Mouse (Mus musculus): ENCODE results near the gene B3glct. TPM values are rescaled to one million over a fixed set of nuclear protein-coding genes. Genes with fewer than 3 reads are reported as not detected.

B3glct gene
- polyA plus RNA-seq, 1 experiment from 2014 or later, result 22.2 TPM

- no peak overlapping the region for H3K9ac ChIP-seq (replicated peaks; ENCODE audit: low read depth, low read length)
- no peak overlapping the region for H3K4me2 ChIP-seq (ENCODE audit: low read depth, low read length)
- H3K27me3 ChIP-seq (ENCODE audit: control insufficient read depth, insufficient read depth, low read length), result no peaks in the 10 kb centered on the region
- WGBS, result 88% methylated on average over 11 of the region's 11 CpGs
- no peak overlapping the region for H3K27ac ChIP-seq (ENCODE audit: low read depth, low read length)
- H3K9me3 ChIP-seq (ENCODE audit: control insufficient read depth, low read length), result no peaks in the 10 kb centered on the region
- H3K4me3 ChIP-seq (ENCODE audit: low read depth, low read length), result no peak overlapping the region
- no peaks in the 10 kb centered on the region for H3K4me1 ChIP-seq (ENCODE audit: control insufficient read depth, insufficient read depth, low read length)
- no peaks in the 10 kb centered on the region for H3K36me3 ChIP-seq (ENCODE audit: control insufficient read depth, insufficient read depth, low read length)
- no peak for ATAC-seq (ENCODE audit: low read depth)
Measured at GRCm38 (mm10) chr5:149642783-149643509, 35.1 kb upstream of the B3glct start.

- no peaks in the 10 kb centered on the region for H3K9me3 ChIP-seq (ENCODE audit: control insufficient read depth, low read length)
- no peak for ATAC-seq (ENCODE audit: low read depth)
- H3K27me3 ChIP-seq (ENCODE audit: control insufficient read depth, insufficient read depth, low read length), result no peaks in the 10 kb centered on the region
- no peaks in the 10 kb centered on the region for H3K4me1 ChIP-seq (ENCODE audit: control insufficient read depth, insufficient read depth, low read length)
- 67% methylated on average over 8 of the region's 8 CpGs for WGBS
- H3K36me3 ChIP-seq (ENCODE audit: control insufficient read depth, insufficient read depth, low read length), result no peaks in the 10 kb centered on the region
- H3K4me2 ChIP-seq (ENCODE audit: low read depth, low read length), result no peak overlapping the region
- no peak overlapping the region for H3K27ac ChIP-seq (ENCODE audit: low read depth, low read length)
- no peak overlapping the region for H3K9ac ChIP-seq (replicated peaks; ENCODE audit: low read depth, low read length)
- no peak overlapping the region for H3K4me3 ChIP-seq (ENCODE audit: low read depth, low read length)
Measured at GRCm38 (mm10) chr5:149647367-149648115, 30.5 kb upstream of the B3glct start.

- Histone ChIP-seq H3K4me2 (ENCODE audit: low read depth, low read length) (no peak overlapping the region), H3K36me3 (ENCODE audit: control insufficient read depth, insufficient read depth, low read length) (no peaks in the 10 kb centered on the region), H3K27ac (ENCODE audit: low read depth, low read length) (no peak overlapping the region), H3K4me1 (ENCODE audit: control insufficient read depth, insufficient read depth, low read length) (no peaks in the 10 kb centered on the region), H3K4me3 (ENCODE audit: low read depth, low read length) (no peak overlapping the region), H3K27me3 (ENCODE audit: control insufficient read depth, insufficient read depth, low read length) (no peaks in the 10 kb centered on the region), H3K9me3 (ENCODE audit: control insufficient read depth, low read length) (no peaks in the 10 kb centered on the region), H3K9ac (replicated peaks; ENCODE audit: low read depth, low read length) (no peak overlapping the region)
- WGBS, result 60% methylated on average over 4 of the region's 4 CpGs
- ATAC-seq (ENCODE audit: low read depth), result no peak
Measured at GRCm38 (mm10) chr5:149648196-149648595, 29.8 kb upstream of the B3glct start.

GRCm38 (mm10) chr5:149648895-149649406, 29.1 kb upstream of the B3glct start:
- 0 out of 2 replicates have a peak, but pooled peaks have one; percentile 21 for ATAC-seq (ENCODE audit: low read depth)
- Histone ChIP-seq H3K4me1 (ENCODE audit: control insufficient read depth, insufficient read depth, low read length) (no peaks in the 10 kb centered on the region), H3K36me3 (ENCODE audit: control insufficient read depth, insufficient read depth, low read length) (no peaks in the 10 kb centered on the region), H3K9ac (replicated peaks; ENCODE audit: low read depth, low read length) (no peak overlapping the region), H3K27ac (ENCODE audit: low read depth, low read length) (no peak overlapping the region), H3K27me3 (ENCODE audit: control insufficient read depth, insufficient read depth, low read length) (no peaks in the 10 kb centered on the region), H3K9me3 (ENCODE audit: control insufficient read depth, low read length) (no peaks in the 10 kb centered on the region), H3K4me3 (ENCODE audit: low read depth, low read length) (no peak overlapping the region), H3K4me2 (ENCODE audit: low read depth, low read length) (no peak overlapping the region)
- 77% methylated on average over 6 of the region's 6 CpGs for WGBS

GRCm38 (mm10) chr5:149649499-149650178, 28.4 kb upstream of the B3glct start:
- no peaks in the 10 kb centered on the region for H3K36me3 ChIP-seq (ENCODE audit: control insufficient read depth, insufficient read depth, low read length)
- WGBS, result 75% methylated on average over 14 of the region's 14 CpGs
- H3K27ac ChIP-seq (ENCODE audit: low read depth, low read length), result no peak overlapping the region
- no peaks in the 10 kb centered on the region for H3K4me1 ChIP-seq (ENCODE audit: control insufficient read depth, insufficient read depth, low read length)
- H3K27me3 ChIP-seq (ENCODE audit: control insufficient read depth, insufficient read depth, low read length), result no peaks in the 10 kb centered on the region
- no peak overlapping the region for H3K4me3 ChIP-seq (ENCODE audit: low read depth, low read length)
- H3K9me3 ChIP-seq (ENCODE audit: control insufficient read depth, low read length), result no peaks in the 10 kb centered on the region
- ATAC-seq (ENCODE audit: low read depth), result no peak
- H3K9ac ChIP-seq (replicated peaks; ENCODE audit: low read depth, low read length), result no peak overlapping the region
- no peak overlapping the region for H3K4me2 ChIP-seq (ENCODE audit: low read depth, low read length)

- no peak for ATAC-seq (ENCODE audit: low read depth)
- H3K4me2 ChIP-seq (ENCODE audit: low read depth, low read length), result no peak overlapping the region
- H3K4me3 ChIP-seq (ENCODE audit: low read depth, low read length), result no peak overlapping the region
- no peaks in the 10 kb centered on the region for H3K4me1 ChIP-seq (ENCODE audit: control insufficient read depth, insufficient read depth, low read length)
- H3K9ac ChIP-seq (replicated peaks; ENCODE audit: low read depth, low read length), result no peak overlapping the region
- H3K9me3 ChIP-seq (ENCODE audit: control insufficient read depth, low read length), result no peaks in the 10 kb centered on the region
- no peaks in the 10 kb centered on the region for H3K27me3 ChIP-seq (ENCODE audit: control insufficient read depth, insufficient read depth, low read length)
- H3K36me3 ChIP-seq (ENCODE audit: control insufficient read depth, insufficient read depth, low read length), result no peaks in the 10 kb centered on the region
- WGBS, result 66% methylated on average over 4 of the region's 4 CpGs
- no peak overlapping the region for H3K27ac ChIP-seq (ENCODE audit: low read depth, low read length)
Measured at GRCm38 (mm10) chr5:149650179-149650553, 27.9 kb upstream of the B3glct start.

- H3K9ac ChIP-seq (replicated peaks; ENCODE audit: low read depth, low read length), result no peak overlapping the region
- no peak overlapping the region for H3K4me2 ChIP-seq (ENCODE audit: low read depth, low read length)
- no peak overlapping the region for H3K4me3 ChIP-seq (ENCODE audit: low read depth, low read length)
- 80% methylated on average over 9 of the region's 9 CpGs for WGBS
- no peaks in the 10 kb centered on the region for H3K36me3 ChIP-seq (ENCODE audit: control insufficient read depth, insufficient read depth, low read length)
- no peak for ATAC-seq (ENCODE audit: low read depth)
- H3K27me3 ChIP-seq (ENCODE audit: control insufficient read depth, insufficient read depth, low read length), result no peaks in the 10 kb centered on the region
- H3K27ac ChIP-seq (ENCODE audit: low read depth, low read length), result no peak overlapping the region
- no peaks in the 10 kb centered on the region for H3K9me3 ChIP-seq (ENCODE audit: control insufficient read depth, low read length)
- no peaks in the 10 kb centered on the region for H3K4me1 ChIP-seq (ENCODE audit: control insufficient read depth, insufficient read depth, low read length)
Measured at GRCm38 (mm10) chr5:149655636-149656035, 22.4 kb upstream of the B3glct start.

- Histone ChIP-seq H3K36me3 (ENCODE audit: control insufficient read depth, insufficient read depth, low read length) (no peaks in the 10 kb centered on the region), H3K27me3 (ENCODE audit: control insufficient read depth, insufficient read depth, low read length) (no peaks in the 10 kb centered on the region), H3K4me2 (ENCODE audit: low read depth, low read length) (no peak overlapping the region), H3K4me3 (ENCODE audit: low read depth, low read length) (no peak overlapping the region), H3K9me3 (ENCODE audit: control insufficient read depth, low read length) (no peaks in the 10 kb centered on the region), H3K4me1 (ENCODE audit: control insufficient read depth, insufficient read depth, low read length) (no peaks in the 10 kb centered on the region), H3K9ac (replicated peaks; ENCODE audit: low read depth, low read length) (no peak overlapping the region), H3K27ac (ENCODE audit: low read depth, low read length) (no peak overlapping the region)
- WGBS, result 66% methylated on average over 3 of the region's 3 CpGs
- no peak for ATAC-seq (ENCODE audit: low read depth)
Measured at GRCm38 (mm10) chr5:149658022-149658421, 20.0 kb upstream of the B3glct start.

All from neural tube, embryonic 14.5 days (tissue).